Mouse (Mus musculus) heart, postnatal 14 days (tissue): ENCODE results near the gene Sel1l3. TPM values are rescaled to one million over a fixed set of nuclear protein-coding genes. Genes with fewer than 3 reads are reported as not detected.

Source experiments
- DNase-seq, 2 experiments: peaks; one replicate each; pipeline ENCODE4 v3.0.0; 2021 to 2022
- intact Hi-C: fragments of 180-260 bp; cut with DNase I; formaldehyde crosslinking; loops from one replicate; pipeline ENCODE4 v1.15.1; 2025
- long read RNA-seq, 2 experiments: library from polyadenylated mRNA; stranded (forward); transcript quantifications; one replicate each; pipeline ENCODE4 v2.0.0; 2021
- total RNA-seq, 2 experiments: library from RNA; stranded (reverse); gene quantifications; 2 replicates each; pipeline ENCODE4 v1.2.3; 2021

Gene Sel1l3
- total RNA-seq = 1 to 10 TPM; 1.1 to 1.2 TPM
- long read RNA-seq, experiment 1, full-length matches to known transcripts = 1 of 1 reads
- long read RNA-seq, experiment 1, partial matches to known transcripts = 0 of 1 reads
- long read RNA-seq, experiment 1, other reads (novel, unspliced or antisense) = 0 of 1 reads
- long read RNA-seq, experiment 2, full-length matches to known transcripts = 1 of 1 reads
- long read RNA-seq, experiment 2, partial matches to known transcripts = 0 of 1 reads
- long read RNA-seq, experiment 2, other reads (novel, unspliced or antisense) = 0 of 1 reads

- DNase-seq = peak in 1 of 2 experiments; percentile 20
- intact Hi-C loops = no loop called here
These were observed at the start of gene Sel1l3 for GRCm38 (mm10) chr5:53213711-53214352. Gene Sel1l3, minus strand, starts transcription at chr5:53213927.

- DNase-seq = no peak
- intact Hi-C loops = no loop called here
These were observed 48.3 kb upstream of the Sel1l3 start for GRCm38 (mm10) chr5:53261999-53262398.

DNA sequence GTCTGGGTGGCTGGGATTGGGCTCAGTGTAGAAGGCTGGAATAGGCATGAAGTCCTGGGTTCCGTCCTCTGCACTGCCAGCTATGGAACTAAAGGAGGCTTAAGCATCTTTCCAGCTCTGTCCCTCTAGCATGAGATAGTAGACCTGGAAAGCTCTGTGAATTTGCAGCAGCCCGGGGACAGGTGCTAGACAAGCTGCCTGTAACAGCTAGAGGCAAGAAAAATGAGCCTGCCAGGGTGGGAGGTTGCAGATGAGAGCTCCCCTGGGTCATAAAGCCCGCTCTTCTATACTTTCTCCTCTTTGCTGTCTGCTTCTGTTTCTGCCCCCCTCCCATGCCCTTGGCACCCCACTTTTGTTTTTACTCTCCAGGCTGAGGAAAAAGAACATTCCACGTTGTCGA is 46.2 kb upstream of the Sel1l3 start:
- DNase-seq = no peak
- intact Hi-C loops = no loop called here

DNA sequence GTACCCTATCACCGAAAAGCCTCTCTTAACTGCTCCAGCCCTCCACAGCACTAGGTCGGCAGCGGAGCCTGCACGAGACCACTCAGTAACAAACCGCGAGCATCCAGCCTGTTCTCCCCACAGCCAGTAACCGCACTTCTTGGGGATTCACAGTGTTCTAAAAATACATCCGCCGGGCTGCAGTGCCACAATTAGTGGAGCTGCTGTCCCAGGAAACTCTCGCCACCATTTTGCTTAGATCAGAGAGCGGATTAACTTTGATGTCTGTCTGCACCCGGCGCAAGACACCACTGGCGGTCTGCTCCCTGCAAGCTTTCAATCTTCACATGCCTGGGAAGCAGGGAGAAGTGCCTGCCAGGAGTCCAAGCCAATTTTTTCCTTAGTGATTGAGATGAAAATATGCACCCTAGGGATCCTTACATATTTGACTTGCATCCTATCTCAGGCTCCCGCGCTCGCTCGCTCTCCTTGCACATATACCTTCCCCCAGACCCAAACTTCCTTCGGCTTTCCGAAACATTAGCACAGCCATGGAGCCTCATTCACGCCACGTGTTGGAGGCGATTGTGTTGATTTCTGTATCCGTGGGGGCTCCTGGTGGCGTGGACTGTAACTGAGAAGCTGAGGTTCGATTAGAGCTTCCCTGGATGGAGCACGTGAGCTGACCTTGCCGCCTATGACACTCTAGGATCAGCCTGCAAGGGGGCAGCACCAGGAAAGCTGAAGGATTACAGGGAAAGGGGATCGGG is 44.5 kb upstream of the Sel1l3 start:
- DNase-seq = peak in 1 of 2 experiments; percentile 16
- intact Hi-C loops = no loop called here

GRCm38 (mm10) chr5:53254821-53255220 is 41.1 kb upstream of the Sel1l3 start:
- DNase-seq = no peak
- intact Hi-C loops = no loop called here

DNA sequence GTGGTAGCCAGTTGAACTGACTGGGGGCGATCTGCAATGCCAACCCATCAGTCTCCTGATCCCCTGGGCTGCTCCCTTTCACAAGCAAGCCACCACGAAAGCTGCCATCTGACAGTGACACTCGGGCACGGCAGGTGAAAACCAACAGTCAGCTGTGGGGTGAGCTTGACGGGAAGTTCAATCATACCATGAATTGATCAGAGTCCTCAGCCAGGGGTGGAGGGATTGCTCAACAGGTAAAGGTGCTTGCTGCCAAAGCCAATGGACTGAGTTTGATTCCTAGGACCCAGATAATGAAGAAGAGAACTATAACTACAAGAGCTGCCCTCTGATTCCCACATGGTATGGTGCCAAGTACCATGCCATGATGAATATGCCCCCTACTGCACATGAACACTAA is 40.4 kb upstream of the Sel1l3 start:
- intact Hi-C loops = no loop called here
- DNase-seq = no peak

GRCm38 (mm10) chr5:53249431-53250061 is 35.8 kb upstream of the Sel1l3 start:
- DNase-seq = no peak
- intact Hi-C loops = no loop called here

DNA sequence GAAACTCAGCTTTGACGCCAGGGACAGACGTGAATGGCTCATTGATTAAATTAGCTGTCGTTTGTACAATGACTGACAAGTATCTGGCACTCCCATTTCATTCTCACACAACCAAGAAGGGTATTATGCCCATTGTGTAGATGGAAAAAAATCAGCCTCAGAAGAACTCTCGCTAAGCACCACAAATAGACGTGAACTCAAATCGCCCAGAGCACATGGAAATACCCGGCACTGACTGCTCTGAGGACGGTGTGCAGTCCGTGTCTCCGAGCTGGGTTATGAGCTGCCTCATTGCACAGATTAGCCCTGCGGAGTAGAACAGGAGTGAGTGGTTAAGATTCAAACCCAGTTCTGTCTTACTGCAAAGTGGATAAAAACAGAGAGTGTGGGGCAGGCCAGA is 34.8 kb upstream of the Sel1l3 start:
- intact Hi-C loops = no loop called here
- DNase-seq = no peak

GRCm38 (mm10) chr5:53243933-53244332 is 30.2 kb upstream of the Sel1l3 start:
- intact Hi-C loops = no loop called here
- no peak for DNase-seq

DNA sequence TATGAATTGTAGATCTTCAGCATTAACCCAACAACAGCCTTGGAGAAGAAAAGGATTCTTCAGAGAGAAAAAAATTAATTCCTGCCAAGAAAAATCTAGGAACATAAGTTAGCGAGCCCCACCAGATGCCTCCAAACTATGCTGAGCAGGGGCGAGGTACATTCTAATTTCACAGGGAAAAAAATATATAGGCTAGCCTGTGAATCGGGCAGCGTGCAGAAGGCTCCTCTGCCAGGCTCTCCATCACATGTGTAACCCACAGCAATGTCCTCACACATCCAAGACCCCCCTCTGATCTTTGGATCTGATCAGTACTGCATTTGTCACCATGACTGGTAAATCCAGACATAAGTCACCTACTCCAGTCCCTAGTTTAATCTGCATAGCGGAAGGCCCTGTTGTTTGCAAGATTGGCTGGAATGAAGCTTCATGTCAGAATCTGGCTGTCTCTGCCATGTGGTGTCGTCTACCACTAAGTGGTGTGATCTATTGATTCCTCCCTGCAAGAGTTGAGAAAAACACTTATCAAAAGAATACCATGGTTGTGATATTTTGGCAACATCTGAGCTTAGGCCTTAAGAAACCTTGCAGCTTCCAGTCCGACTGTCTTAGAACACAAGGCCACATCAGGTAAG is 29.3 kb upstream of the Sel1l3 start:
- DNase-seq = no peak
- intact Hi-C loops = no loop called here

- no peak for DNase-seq
- intact Hi-C loops = no loop called here
These were observed 28.2 kb upstream of the Sel1l3 start for GRCm38 (mm10) chr5:53241963-53242362.

GRCm38 (mm10) chr5:53241109-53241508 is 27.4 kb upstream of the Sel1l3 start:
- no peak for DNase-seq
- intact Hi-C loops = no loop called here

DNA sequence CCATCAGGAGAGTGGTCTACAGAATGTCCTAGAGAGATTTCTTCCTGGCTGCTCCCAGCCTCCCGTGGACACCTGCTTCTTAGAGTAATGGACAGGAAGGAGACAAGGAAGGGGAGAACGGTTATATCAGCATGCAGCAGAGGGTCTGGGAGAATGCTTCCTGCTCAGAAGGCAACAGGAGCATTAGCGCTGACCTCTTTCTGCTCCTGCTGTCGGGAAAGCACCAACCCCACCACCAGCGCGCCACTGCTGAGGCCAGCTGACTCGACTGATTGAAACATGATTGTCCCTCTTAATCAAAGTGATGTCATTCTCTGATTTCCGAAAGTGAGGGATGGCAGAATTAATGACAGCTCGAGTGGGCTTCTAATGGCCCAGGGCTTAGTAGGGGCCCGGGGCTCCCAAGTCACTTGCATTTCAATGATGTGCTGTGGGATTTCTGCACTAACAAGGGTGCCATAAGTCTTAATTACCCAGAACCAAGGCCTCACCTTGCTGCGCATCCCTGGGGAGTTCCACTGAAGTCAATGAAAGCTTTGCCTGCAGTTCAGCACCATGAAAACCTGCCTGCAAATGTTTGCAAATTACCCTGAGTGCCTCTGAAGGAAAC is 26.2 kb upstream of the Sel1l3 start:
- no peak for DNase-seq
- intact Hi-C loops = no loop called here

DNA sequence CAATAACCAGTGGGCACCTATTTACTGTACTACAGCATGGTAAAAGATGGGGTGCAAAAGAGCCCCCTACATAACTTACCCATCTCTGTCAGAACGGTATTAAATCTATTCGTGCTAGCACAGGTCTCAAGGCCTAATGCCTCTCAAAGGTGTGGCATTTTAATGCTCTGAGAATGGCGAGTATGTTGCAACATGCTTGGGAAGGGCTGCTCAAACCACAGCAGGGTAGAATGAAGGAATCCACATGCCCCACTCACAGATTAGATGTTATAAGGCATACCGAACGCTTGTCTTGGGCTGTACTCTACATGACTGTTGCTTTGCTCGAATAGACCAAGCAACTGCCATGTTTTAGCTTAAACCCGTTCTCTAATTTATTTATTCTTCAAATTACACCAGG is 25.5 kb upstream of the Sel1l3 start:
- DNase-seq = no peak
- intact Hi-C loops = no loop called here

- no peak for DNase-seq
- intact Hi-C loops = no loop called here
These were observed 25.0 kb upstream of the Sel1l3 start for GRCm38 (mm10) chr5:53238761-53239160.

- DNase-seq = no peak
- intact Hi-C loops = no loop called here
These were observed 23.0 kb upstream of the Sel1l3 start for GRCm38 (mm10) chr5:53236749-53237148.

- peak in 1 of 2 experiments; percentile 11 for DNase-seq
- intact Hi-C loops = no loop called here
These were observed 22.4 kb upstream of the Sel1l3 start for GRCm38 (mm10) chr5:53236136-53236535.

GRCm38 (mm10) chr5:53235551-53235950 is 21.8 kb upstream of the Sel1l3 start:
- intact Hi-C loops = no loop called here
- no peak for DNase-seq

DNA sequence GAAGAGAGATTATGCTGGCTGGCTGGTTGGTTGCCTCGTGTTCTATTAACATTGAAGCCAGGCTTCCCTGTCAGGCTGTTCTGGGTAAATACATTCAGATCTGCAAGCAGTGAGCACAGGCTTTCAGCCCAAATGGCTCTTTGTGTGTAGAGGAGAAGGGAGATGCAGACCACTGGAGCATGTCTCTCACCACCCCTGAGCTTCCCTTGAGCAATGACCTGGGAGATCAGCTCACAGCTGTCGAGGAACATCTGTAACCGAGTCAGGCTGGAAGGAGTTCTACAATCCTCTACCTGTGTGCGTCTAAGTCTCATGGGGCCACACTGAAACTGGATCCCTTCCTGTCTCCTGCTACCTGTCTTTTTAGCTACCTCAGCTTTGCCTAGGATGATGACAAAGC is 16.8 kb upstream of the Sel1l3 start:
- intact Hi-C loops = no loop called here
- no peak for DNase-seq

- no peak for DNase-seq
- intact Hi-C loops = no loop called here
These were observed 11.7 kb upstream of the Sel1l3 start for GRCm38 (mm10) chr5:53225434-53225833.
